Mouse (Mus musculus) lung, adult 2 months (tissue): Measurements from ENCODE around the gene Timeless.

Experiments used
- CTCF ChIP-seq: fragments of 200-500 bp; IDR thresholded peaks from 2 replicates; pipeline ENCODE4 v1.5.1; 2011; ENCODE audit warnings: mild to moderate bottlenecking, low read length, control low read depth; ENCODE audit not compliant: insufficient read depth
- POLR2A ChIP-seq: fragments of 200-500 bp; IDR thresholded peaks from 2 replicates; pipeline ENCODE4 v1.6.1; 2011; ENCODE audit warnings: low read depth, mild to moderate bottlenecking, control low read depth, low read length, borderline replicate concordance; ENCODE audit errors: extremely low read depth

DNA sequence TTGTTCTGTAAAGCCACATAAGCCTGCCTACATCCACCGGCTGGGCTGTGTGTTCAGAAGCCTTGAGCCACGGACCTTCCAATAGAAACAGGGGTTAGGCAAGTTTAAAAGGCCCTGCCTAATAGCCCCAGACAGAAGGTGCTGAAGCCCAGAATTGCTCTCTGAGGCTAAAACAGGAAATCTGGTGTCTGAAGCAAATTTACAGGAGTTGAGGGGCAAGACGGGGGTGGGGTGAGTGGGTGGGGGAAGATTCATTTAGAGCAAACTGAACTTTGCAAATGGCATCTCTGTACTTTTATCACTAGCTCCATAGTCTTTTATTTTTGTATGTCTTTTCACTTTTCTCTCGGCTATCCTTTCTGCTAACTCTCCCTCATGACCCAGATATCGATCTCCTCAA is 719 bp upstream of the Timeless start:
- TF ChIP-seq POLR2A: no peak
- no peak for TF ChIP-seq CTCF
